Mouse (Mus musculus): ENCODE measurements around the gene Tmem240. TPM values are rescaled to one million over a fixed set of nuclear protein-coding genes. Genes with fewer than 3 reads are reported as not detected.
A peak's percentile ranks its signal among the peaks of the same experiment; 100 is the strongest.

Tmem240 gene
- total and polyA plus RNA-seq, 2 experiments from 2014 or later: 23.8 to 43.4 TPM

DNA sequence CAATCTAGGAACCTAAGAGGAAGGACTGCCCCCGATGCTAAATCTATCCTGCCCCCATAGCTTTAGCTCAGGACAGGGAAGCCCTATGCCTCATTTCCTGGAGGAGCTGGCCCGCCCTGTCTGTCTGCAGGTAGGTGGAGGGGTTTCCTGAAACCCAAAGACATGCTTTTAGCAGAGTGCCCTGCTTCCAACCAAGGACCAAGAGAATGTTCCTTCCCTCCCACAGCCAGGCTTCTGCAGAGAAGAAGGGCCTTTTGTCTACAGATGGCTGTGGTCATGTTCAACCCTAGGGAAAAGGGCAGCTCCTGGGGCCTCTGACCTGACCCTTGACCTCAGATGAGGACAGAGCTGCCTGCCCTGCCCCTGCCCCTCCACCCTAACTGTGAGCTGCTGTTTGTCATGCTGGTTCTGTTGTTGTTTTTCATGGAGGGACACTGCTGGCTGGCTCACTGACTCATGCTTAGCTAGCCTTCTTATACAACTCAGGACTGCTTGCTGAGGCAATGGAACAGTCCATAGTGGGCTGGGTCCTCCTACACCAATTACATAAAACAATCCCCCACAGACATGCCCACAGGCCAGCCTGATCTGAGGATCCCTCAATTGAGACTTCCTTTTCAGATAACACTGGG is 42.2 kb downstream of the Tmem240 start:
- no peak overlapping the region for H3K9ac ChIP-seq
- no peak for TF ChIP-seq CTCF (IDR thresholded peaks at IDR 0.05; ENCODE audit: low read depth)
- H3K4me3 ChIP-seq (ENCODE audit: low read depth, low read length): no peak overlapping the region
- no peak overlapping the region for H3K4me2 ChIP-seq (ENCODE audit: low read depth)
- ATAC-seq (no peak), DNase-seq (no peak)
- no peaks in the 10 kb centered on the region for H3K36me3 ChIP-seq (ENCODE audit: insufficient read depth)
- H3K9me3 ChIP-seq (ENCODE audit: low read length): no peaks in the 10 kb centered on the region
- peaks cover 10% of the 10 kb centered on the region for H3K4me1 ChIP-seq (ENCODE audit: insufficient read depth)
- H3K27me3 ChIP-seq (ENCODE audit: insufficient read depth, low read length): no peaks in the 10 kb centered on the region
- 71% methylated on average over 2 of the region's 2 CpGs for WGBS
- no peak overlapping the region for H3K27ac ChIP-seq (ENCODE audit: low read depth, low read length)

DNA sequence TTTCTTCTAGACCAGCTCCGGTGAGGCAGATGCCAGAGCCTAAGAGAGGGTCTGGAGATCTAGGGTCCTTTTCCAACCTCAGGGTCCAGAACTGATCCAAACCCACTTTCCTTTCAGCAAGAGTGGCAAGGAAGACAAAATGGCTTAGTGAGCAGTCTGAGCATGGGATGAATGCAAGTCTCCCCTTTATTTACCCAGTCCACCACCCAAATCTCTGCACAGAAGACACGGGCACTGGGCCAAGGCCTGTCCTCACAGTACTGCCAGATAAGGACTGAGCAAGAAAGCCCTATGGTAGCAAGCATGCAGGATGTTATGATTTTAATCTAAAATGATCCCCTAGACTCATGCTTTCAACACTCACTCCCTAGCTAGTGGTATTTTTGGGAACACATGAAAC is 43.2 kb downstream of the Tmem240 start:
- TF ChIP-seq CTCF (IDR thresholded peaks at IDR 0.05; ENCODE audit: low read depth): no peak
- H3K27ac ChIP-seq (ENCODE audit: low read depth, low read length): no peak overlapping the region
- no peaks in the 10 kb centered on the region for H3K27me3 ChIP-seq (ENCODE audit: insufficient read depth, low read length)
- DNase-seq: no peak
- no peak for ATAC-seq
- peaks cover 10% of the 10 kb centered on the region for H3K4me1 ChIP-seq (ENCODE audit: insufficient read depth)
- 85% methylated on average over 2 of the region's 2 CpGs for WGBS
- H3K36me3 ChIP-seq (ENCODE audit: insufficient read depth): no peaks in the 10 kb centered on the region
- H3K9ac ChIP-seq: no peak overlapping the region
- H3K9me3 ChIP-seq (ENCODE audit: low read length): no peaks in the 10 kb centered on the region
- H3K4me2 ChIP-seq (ENCODE audit: low read depth): no peak overlapping the region
- H3K4me3 ChIP-seq (ENCODE audit: low read depth, low read length): no peak overlapping the region

- 84% methylated on average over 4 of the region's 4 CpGs for WGBS
- no peak for TF ChIP-seq CTCF (IDR thresholded peaks at IDR 0.05; ENCODE audit: low read depth)
These were observed 44.9 kb downstream of the Tmem240 start for GRCm38 (mm10) chr4:155779498-155779897.

GRCm38 (mm10) chr4:155780895-155781294 is 46.3 kb downstream of the Tmem240 start:
- WGBS: 50% methylated on average over 6 of the region's 6 CpGs
- DNase-seq (no peak), ATAC-seq (no peak)
- H3K9ac ChIP-seq: no peak overlapping the region
- H3K27ac ChIP-seq (ENCODE audit: low read depth, low read length): no peak overlapping the region
- peaks cover 2% of the 10 kb centered on the region; the same call in 1 of the 2 replicates for H3K4me1 ChIP-seq (ENCODE audit: insufficient read depth)
- no peaks in the 10 kb centered on the region for H3K27me3 ChIP-seq (ENCODE audit: insufficient read depth, low read length)
- H3K4me3 ChIP-seq (ENCODE audit: low read depth, low read length): no peak overlapping the region
- H3K36me3 ChIP-seq (ENCODE audit: insufficient read depth): no peaks in the 10 kb centered on the region
- no peaks in the 10 kb centered on the region for H3K9me3 ChIP-seq (ENCODE audit: low read length)
- TF ChIP-seq CTCF (IDR thresholded peaks at IDR 0.05; ENCODE audit: low read depth): no peak
- no peak overlapping the region for H3K4me2 ChIP-seq (ENCODE audit: low read depth)

More at GRCm38 (mm10) chr4:155779498-155779897, 44.9 kb downstream of the Tmem240 start:
- H3K27me3 ChIP-seq (ENCODE audit: insufficient read depth, low read length): no peaks in the 10 kb centered on the region
- no peak overlapping the region for H3K4me2 ChIP-seq (ENCODE audit: low read depth)
- H3K27ac ChIP-seq (ENCODE audit: low read depth, low read length): no peak overlapping the region
- peaks cover 11% of the 10 kb centered on the region for H3K4me1 ChIP-seq (ENCODE audit: insufficient read depth)
- no peak for ATAC-seq
- no peaks in the 10 kb centered on the region for H3K36me3 ChIP-seq (ENCODE audit: insufficient read depth)
- H3K4me3 ChIP-seq (ENCODE audit: low read depth, low read length): no peak overlapping the region
- H3K9me3 ChIP-seq (ENCODE audit: low read length): no peaks in the 10 kb centered on the region
- H3K9ac ChIP-seq: no peak overlapping the region
- no peak for DNase-seq

- TF ChIP-seq CTCF (IDR thresholded peaks at IDR 0.05; ENCODE audit: low read depth): no peak
- peak overlapping the region; percentile 96 for H3K9ac ChIP-seq
- H3K27me3 ChIP-seq (ENCODE audit: insufficient read depth, low read length): no peaks in the 10 kb centered on the region
- DNase-seq (no peak), ATAC-seq (peak; percentile 5; the same call in 1 of the 2 replicates)
- peaks cover 2% of the 10 kb centered on the region; the same call in 1 of the 2 replicates for H3K4me1 ChIP-seq (ENCODE audit: insufficient read depth)
- no peaks in the 10 kb centered on the region for H3K36me3 ChIP-seq (ENCODE audit: insufficient read depth)
- H3K4me2 ChIP-seq (ENCODE audit: low read depth): peak overlapping the region; percentile 76
- no peaks in the 10 kb centered on the region for H3K9me3 ChIP-seq (ENCODE audit: low read length)
- H3K4me3 ChIP-seq (ENCODE audit: low read depth, low read length): peak overlapping the region; percentile 64
- H3K27ac ChIP-seq (ENCODE audit: low read depth, low read length): peak overlapping the region; percentile 88
- WGBS: 35% methylated on average over 16 of the region's 16 CpGs
These were observed 49.0 kb downstream of the Tmem240 start for GRCm38 (mm10) chr4:155783486-155784080.

DNA sequence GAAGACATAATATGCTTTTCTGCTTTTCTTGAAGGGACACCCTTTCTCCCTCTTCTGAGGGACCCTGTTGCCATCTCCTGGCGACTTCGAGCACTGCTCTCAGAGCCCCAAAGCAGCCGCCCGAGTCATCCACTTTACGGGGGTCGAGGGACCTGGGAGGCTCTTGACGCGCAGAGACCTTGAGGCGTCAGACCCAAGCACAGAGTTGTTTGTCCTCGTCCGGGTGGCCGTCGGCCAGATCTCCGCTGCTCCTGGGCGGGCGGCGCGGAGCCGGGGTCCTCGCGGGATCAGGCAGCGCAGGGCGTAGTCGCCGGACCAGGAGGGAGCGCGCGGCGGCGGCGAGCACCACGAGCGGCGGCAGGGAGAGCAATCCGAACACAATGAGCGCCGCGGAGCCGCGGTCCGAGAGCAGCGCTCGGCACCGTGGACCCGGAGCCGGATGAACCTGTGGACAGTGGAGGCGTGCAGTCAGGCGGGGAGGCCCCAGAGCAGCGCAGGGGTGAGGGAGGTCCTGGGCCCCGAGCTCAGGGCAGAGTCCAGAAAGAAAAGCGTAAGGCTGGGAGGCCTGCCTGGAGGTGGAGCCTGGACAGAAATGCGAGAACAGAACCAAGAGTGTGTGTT is 49.6 kb downstream of the Tmem240 start:
- H3K4me3 ChIP-seq (ENCODE audit: low read depth, low read length): peak overlapping the region; percentile 64
- peak overlapping the region; percentile 88 for H3K27ac ChIP-seq (ENCODE audit: low read depth, low read length)
- peak; percentile 80 for TF ChIP-seq CTCF (IDR thresholded peaks at IDR 0.05; ENCODE audit: low read depth)
- H3K36me3 ChIP-seq (ENCODE audit: insufficient read depth): no peaks in the 10 kb centered on the region
- peak overlapping the region; percentile 76 for H3K4me2 ChIP-seq (ENCODE audit: low read depth)
- H3K27me3 ChIP-seq (ENCODE audit: insufficient read depth, low read length): no peaks in the 10 kb centered on the region
- DNase-seq (peak; percentile 89), ATAC-seq (peak; percentile 94)
- H3K9ac ChIP-seq: peak overlapping the region; percentile 96
- no peaks in the 10 kb centered on the region for H3K9me3 ChIP-seq (ENCODE audit: low read length)
- H3K4me1 ChIP-seq (ENCODE audit: insufficient read depth): peaks cover 2% of the 10 kb centered on the region; the same call in 1 of the 2 replicates
- 4% methylated on average over 51 of the region's 52 CpGs for WGBS

- Histone ChIP-seq H3K27me3 (ENCODE audit: insufficient read depth, low read length) (no peaks in the 10 kb centered on the region), H3K36me3 (ENCODE audit: insufficient read depth) (no peaks in the 10 kb centered on the region), H3K4me1 (ENCODE audit: insufficient read depth) (peaks cover 2% of the 10 kb centered on the region; the same call in 1 of the 2 replicates), H3K9me3 (ENCODE audit: low read length) (no peaks in the 10 kb centered on the region), H3K4me3 (ENCODE audit: low read depth, low read length) (no peak overlapping the region), H3K27ac (ENCODE audit: low read depth, low read length) (no peak overlapping the region), H3K9ac (0 out of 2 replicates have a peak overlapping the region, but pooled peaks have one; percentile 10), H3K4me2 (ENCODE audit: low read depth) (no peak overlapping the region)
- DNase-seq: no peak
- 80% methylated on average over 10 of the region's 10 CpGs for WGBS
- no peak for ATAC-seq
- no peak for TF ChIP-seq CTCF (IDR thresholded peaks at IDR 0.05; ENCODE audit: low read depth)
These were observed 50.6 kb downstream of the Tmem240 start for GRCm38 (mm10) chr4:155785246-155785645.

All from forebrain, postnatal 0 days (tissue).